Mouse (Mus musculus): Measurements from ENCODE around the gene Gm17078.
"Not testable (repeated sequence)": the region's sequence is repeated elsewhere in the genome, so short reads cannot be mapped to it uniquely, and the experiment has no call there.

DNA sequence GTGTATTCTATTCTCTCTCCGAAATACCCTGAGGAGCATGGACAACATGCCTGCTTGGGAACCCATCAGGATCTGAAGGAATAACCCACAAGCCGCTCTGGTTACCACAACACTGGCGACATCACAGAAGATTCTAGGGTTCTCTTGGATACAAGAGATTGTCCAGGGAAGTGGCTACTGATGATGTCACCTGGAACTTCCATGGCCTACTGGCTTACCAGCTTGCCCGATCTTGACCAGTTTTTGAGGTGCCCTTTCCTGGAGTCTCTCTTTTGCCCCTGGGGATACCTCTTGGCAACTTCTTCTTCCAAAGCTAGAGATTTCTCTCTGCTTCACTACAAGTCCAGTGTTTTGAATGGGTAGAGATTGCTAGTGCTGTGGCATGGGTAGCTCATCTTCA, 19.1 kb downstream of the Gm17078 start, which contains the start of gene Gm17174:
- TF ChIP-seq TAL1, GATA1 (IDR thresholded peaks at IDR 0.05; ENCODE audit: low read length): not testable (repeated sequence)

Data from erythroblast, embryonic 14.5 days (primary cell).